Mouse (Mus musculus) frontal cortex, adult (tissue): ENCODE measurements at regions not wholly inside any gene's neighbourhood (a gene's known extent, or its start where the extent isn't known, plus 50 kb on each side); places are given as distances from the start of the nearest gene placed in this dataset.

Experiments used
- ATAC-seq: cut with Nextera tagmentation; 2 replicates; pipeline ENCODE4 v1.9.2; 2017; ENCODE audit warnings: mild to moderate bottlenecking, moderate library complexity, mixed read lengths; ENCODE audit not compliant: low TSS enrichment

DNA sequence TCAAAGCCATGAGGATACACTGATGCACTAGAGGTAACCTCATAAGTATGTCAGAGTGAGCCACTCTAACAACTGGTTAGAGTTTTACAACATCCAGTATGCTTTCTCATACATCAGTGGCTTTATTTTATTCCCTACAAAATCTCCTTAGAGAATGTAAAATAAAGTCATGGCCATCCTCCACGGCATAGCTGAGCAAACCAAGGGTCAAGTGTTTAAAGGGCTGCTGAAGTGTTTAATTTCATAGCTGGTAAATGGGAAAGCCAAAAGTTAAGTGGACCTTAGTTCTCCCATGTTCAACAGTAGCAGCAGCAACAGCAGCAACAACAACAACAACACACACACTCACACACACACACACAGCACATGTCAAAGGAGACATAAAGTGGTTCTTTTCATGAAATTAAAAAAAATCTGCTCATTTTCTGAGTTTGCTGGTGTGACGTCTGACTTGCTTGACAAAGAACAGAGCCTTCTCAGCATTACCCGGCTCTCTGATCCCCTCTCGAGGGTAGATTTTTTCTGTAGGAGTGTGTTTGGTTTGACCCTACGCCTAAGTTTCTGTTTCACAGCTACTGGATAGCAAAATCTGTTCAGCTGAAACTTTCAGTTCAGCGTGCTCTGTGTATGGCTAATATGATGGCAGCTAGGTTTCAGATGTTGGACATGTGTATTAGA, 693.3 kb downstream of the Ttll7 start:
- no peak for ATAC-seq

DNA sequence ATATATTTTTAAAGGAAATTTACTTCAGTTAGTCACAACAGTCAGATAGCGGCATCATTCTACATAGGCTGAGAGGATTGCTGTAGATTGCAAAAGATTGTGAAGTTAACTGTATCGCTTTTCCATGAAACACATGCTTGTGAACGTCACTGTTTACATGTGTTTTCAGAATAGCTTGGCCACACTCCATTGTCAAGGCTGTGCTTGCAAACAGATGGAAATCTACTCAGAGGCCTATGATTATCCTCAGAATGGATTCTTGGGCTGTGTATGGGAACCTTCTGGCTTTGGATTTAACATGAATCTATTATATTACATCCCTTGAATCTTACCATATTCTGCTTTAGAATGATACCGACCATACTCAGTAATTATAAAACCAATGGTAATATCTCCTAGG, 690.1 kb downstream of the Ttll7 start:
- no peak for ATAC-seq

DNA sequence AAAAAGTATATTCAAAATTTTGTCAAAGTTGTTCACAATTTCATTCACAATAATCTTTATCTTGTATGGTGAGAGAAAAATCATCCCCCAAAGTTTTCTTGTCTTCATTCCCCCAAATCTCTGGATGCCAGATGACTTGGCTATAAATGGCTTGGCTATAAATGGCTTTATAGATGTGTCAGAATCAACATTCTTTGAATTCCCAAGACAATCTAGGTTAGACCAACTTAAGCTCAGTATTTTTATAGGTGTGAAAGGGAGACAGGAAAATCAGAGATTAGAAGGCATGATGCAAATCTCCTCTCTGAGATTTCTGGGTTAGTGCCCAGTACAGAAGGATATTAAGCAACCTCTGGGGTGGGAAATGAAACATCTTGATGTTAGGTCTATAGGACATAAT, 685.4 kb downstream of the Ttll7 start:
- ATAC-seq: peak; percentile 90

DNA sequence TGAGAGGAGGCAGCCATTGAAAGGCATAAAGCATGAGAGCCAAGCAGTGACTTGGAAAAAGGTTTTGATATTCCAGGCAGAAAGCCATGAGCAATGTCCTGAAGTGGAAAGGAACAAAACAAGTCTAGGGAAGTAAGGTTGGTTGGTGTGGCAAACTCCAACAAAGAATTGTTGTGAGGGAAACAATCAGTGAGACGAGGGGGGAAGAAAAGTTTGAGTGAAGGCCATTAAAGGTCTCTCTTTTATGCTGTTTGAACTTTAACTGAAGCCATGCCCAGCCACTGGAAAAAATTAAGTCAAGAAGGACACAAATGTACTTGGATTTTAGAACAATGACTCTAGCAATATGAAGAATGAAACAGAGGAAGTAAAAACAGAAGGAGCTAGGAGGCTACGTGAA, 680.0 kb downstream of the Ttll7 start:
- ATAC-seq: no peak

DNA sequence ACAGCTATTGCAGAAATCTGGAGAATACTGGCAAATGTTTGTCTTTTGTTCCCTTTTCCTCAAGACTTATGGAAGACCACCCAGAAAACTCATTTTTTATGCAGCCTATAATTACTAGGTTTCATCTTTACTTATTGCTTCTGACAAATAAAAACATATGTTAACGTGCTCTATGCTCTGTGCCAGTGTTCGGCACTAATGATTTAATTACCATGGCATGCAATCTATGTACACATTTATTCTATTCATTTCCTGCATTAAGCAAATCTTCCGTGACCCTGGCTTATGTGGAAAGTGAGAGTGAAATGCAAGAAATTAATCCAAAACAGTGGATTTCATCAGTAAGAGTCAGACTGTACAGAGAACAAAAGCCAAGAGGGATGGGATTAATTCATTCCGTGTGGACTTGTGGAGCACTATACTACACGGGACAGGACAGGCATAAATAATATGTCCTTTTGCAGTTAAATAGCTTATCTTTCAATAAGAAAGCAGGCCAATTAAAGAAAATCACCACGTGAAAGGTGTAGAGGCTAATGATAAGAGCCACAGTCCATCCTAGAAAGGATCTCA, 679.5 kb downstream of the Ttll7 start:
- ATAC-seq: no peak
